Mouse (Mus musculus): ENCODE data around the gene Rpl36a.
"Not testable (repeated sequence)": the region's sequence is repeated elsewhere in the genome, so short reads cannot be mapped to it uniquely, and the experiment has no call there.

The Rpl36a gene

GRCm38 (mm10) chrX:134585103-134586002 is at the start of gene Rpl36a:
Gene Rpl36a, plus strand, starts transcription at chrX:134585654.
- peak; percentile 85 to 88 for DNase-seq (ENCODE audit: low spot score in 2 of 2)

- not testable (repeated sequence) for DNase-seq (ENCODE audit: low spot score in 2 of 2)
Observed at GRCm38 (mm10) chrX:134539795-134540194, 45.7 kb upstream of the Rpl36a start.

DNA sequence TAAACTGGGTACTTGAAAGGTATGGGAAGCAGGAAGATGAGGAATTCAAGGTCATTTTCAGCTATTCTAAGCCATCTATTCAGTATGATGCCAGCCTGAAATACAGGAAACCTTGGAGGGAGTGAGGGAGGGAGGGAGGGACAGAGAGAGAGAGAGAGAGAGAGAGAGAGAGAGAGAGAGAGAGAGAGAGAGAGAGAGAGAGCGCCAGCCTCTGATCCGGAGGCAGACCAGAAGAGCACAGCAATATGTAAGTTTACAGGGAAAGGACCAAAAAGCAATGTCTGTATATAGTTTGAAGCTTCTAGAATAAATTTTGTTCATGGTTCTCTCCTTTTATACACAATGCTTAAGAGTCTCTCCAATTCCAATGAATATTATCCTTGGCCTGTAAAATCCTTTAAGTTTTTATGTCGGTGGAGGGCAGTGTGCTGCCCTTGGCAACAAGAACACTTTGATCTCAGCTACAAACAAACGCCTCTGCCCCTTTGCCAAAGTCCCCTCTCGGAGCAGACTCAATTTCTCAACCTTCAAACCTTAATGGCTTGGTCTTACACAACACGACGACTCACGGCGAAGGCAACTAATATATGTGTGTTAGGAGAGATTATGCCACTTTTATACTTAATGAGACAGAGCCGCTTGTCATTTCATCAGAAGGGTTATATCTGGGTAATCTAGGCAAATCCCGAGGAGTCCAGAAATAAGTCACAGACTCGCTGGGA is 44.9 kb upstream of the Rpl36a start:
- no peak for DNase-seq (ENCODE audit: low spot score in 2 of 2)

DNA sequence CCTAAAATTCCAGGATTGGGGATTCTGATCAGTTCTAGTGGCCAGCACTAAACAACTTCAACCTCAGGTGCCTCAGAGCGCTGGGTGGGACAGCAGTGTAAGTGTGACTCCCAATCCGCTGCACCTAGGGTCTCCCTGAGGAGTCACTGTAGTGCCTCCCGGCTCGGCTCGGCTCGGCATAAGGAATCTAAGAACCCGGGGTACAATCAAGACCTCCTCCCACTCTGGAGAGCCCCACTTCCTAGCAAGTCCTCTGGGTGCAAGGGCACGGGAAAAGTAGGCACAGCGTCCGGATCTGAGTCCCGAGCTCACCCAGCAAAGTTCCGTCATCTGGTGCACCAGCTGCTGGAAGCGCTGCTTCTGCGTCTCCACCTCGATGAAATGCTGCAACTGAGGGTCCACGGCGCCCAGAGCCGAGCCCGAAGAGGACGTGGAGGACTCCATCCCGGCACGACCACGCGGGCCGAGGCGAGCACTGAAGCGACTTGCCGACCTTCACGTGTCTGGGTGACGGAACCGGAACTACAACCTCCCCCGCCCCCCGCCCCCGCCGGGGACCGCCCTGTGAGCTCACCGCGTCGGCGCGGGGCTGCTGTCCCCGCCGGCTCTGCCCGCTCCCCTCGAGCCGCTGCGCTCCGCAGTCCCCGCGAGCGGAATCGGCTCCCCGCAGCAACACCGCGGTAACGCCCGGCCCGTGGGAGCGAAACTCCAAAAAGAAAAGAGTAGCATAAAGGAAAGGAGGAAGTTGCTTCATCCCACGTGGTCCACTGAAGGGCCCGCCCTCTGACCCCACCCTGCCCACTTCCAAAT is 44.1 kb upstream of the Rpl36a start, which contains the start of gene Timm8a1:
Timm8a1 (minus strand) TSS at position 721 of the 810 bp plus-strand sequence.
- peak; percentile 8 to 16 for DNase-seq (ENCODE audit: low spot score in 2 of 2)

DNA sequence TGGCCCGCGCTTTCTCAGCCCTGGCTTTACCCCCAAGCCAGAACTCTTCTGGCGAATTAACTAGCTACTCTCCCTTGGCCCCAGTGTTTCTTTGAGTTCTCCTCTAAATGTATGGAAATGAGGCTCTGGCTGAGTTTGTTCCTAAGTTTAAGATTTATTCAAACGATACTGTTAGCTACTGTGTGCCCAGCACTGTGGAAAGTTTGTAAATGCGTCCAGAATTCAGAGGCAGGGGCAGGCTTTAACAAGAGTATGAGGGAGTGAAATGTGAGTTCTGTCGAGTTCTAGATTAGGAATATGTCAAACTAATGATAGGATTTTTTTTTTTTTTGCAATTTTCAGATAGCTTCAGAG is 43.5 kb upstream of the Rpl36a start:
- DNase-seq (ENCODE audit: low spot score in 2 of 2) = no peak

DNA sequence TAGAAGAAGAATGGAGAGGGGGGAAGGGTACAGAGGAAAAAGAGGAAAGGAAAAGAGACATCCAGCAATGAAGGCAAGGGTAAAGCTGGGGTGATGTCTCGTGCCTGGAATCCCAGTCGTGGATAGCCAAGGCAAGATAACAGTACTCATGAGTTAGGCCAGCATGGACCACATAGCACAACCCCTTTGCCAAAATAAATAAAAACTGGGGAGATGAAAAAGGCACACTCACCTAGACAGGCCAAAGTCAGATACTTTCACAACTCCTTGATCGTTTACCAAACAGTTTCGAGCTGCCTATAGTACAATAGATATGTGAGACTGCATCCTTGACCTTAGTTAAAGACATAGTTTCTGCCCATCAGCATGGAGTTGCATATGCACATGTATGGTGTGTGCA is 38.1 kb upstream of the Rpl36a start:
- no peak for DNase-seq (ENCODE audit: low spot score in 2 of 2)

DNA sequence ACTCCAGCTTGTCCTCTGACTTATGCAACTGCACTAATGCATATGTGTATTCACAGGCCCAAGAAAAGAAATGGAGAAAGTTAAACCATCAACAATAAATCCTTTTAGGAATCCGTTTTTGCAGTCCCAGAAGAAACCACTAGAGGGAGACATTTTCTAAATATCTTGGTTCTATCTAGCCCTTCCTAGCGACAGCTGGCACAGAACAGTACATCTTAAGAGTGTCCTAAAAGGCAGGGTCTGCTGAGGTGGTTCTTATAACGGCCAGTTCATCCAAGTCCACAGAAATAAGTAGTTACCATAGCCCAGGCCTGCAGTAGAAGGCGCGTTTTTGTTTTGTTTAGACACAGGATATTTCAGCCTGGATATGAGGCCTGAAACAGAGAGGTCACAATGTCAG is 34.6 kb upstream of the Rpl36a start:
- no peak for DNase-seq (ENCODE audit: low spot score in 2 of 2)

- no peak for DNase-seq (ENCODE audit: low spot score in 2 of 2)
Observed at GRCm38 (mm10) chrX:134553326-134553725, 32.1 kb upstream of the Rpl36a start.

GRCm38 (mm10) chrX:134554425-134554824 is 31.0 kb upstream of the Rpl36a start:
- DNase-seq (ENCODE audit: low spot score in 2 of 2) = no peak

DNA sequence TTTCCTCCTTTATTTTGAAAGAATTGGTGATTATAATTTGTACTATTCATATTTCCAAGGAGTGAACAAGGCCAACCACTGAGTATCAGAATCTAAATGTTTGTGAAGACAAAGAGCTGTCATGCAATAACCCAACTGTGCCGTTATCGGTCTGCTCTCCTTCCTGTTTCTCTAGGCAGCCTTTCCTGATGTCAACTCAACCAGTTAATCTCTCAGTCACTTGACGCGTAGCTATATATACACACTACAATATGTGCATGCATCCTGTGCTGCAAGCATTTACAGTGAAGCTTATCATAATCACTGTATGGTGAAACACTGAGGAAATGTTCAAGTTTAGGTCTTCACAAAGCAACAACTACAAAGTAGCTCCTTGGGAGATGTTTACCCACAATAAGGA is 21.1 kb upstream of the Rpl36a start:
- DNase-seq (ENCODE audit: low spot score in 2 of 2) = no peak

- no peak for DNase-seq (ENCODE audit: low spot score in 2 of 2)
Observed at GRCm38 (mm10) chrX:134566536-134567222, 18.8 kb upstream of the Rpl36a start.

- DNase-seq (ENCODE audit: low spot score in 2 of 2) = no peak
Observed at GRCm38 (mm10) chrX:134577896-134578295, 7.6 kb upstream of the Rpl36a start.

- DNase-seq (ENCODE audit: low spot score in 2 of 2) = no peak
Observed at GRCm38 (mm10) chrX:134580528-134581305, 4.7 kb upstream of the Rpl36a start.

GRCm38 (mm10) chrX:134582270-134582669 is 3.2 kb upstream of the Rpl36a start:
- no peak for DNase-seq (ENCODE audit: low spot score in 2 of 2)

DNA sequence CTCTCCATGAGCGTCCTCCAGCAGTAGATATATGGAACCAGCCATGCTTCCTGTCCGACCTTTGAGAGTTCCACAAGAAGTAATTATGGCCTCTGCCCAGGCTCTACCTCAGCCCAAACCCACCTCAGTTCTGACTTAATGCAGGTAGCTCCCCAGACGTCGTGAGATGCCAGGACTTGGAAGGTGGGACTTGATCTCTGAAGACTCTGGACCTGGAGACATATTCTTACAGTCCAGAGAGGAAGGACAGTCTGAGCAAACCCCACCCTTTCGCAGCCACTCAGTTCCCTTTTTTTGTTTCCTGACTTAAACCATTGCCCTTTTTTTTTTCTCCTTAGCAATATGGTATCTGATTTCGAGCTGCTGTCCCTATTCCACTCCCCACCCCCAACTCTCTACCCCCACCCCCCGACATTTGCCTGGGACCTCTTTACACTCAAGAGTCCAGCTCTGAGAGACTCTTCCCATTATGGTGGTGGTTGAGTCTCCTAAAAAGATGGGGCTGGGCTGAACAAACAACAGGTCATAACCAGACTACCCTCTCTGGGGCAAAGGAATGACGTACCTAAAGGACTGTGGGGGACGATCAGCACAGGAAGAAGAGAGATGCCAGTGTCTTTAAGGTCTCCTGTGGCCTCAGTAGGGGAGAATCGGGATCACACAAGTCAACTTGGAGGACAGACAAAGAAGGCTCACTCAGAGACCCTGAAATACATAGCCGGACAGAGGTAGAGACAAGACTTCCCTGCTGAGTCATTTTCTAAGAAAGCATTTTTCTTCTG is 2.4 kb upstream of the Rpl36a start, which contains the start of gene Btk:
Btk (minus strand) TSS at position 683 of the 782 bp plus-strand sequence.
- no peak for DNase-seq (ENCODE audit: low spot score in 2 of 2)

- no peak for DNase-seq (ENCODE audit: low spot score in 2 of 2)
Observed at GRCm38 (mm10) chrX:134586447-134586846, 993 bp downstream of the Rpl36a start.

DNA sequence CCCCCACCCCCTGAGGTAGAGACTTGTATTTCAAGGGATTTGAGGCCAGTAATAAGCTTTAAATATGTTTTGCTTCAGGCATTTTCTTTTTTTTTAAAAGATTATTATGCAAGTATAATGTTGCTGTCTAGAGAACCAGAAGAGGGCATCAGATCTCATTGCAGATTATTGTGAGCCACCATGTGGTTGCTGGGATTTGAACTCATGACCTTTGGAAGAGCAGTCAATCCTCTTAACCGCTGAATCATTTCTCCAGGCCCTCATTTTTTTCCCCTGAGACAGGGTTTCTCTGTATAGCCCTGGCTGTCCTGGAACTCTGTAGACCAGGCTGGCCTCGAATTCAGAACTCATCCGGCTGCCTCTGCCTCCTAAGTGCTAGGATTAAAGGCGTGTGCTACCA is 2.8 kb downstream of the Rpl36a start:
- DNase-seq (ENCODE audit: low spot score in 2 of 2) = no peak

- DNase-seq (ENCODE audit: low spot score in 2 of 2) = no peak
Observed at GRCm38 (mm10) chrX:134588997-134589396, 3.5 kb downstream of the Rpl36a start.

- DNase-seq (ENCODE audit: low spot score in 2 of 2) = no peak
Observed at GRCm38 (mm10) chrX:134589836-134590235, 4.4 kb downstream of the Rpl36a start.
